In genomic region chr7:19937229-19937821, GRCm38 (mm10) we compare ENCODE assay signal across 39 mouse cellular contexts. TPM values are rescaled to one million over a fixed set of nuclear protein-coding genes. Genes with fewer than 3 reads are reported as not detected.
DNase-seq lines count a peak whose midpoint lies in the region; ATAC-seq and TF ChIP-seq lines count a peak whose summit lies in the region.
"Had no signal": no experiment of that assay in that cellular context is flagged by ENCODE, and none has a peak within 500 bp of the region (broad histone marks: within the 10 kb centered on the region; RNA-seq: fewer than 3 reads in every experiment).

No protein-coding gene starts in this region.

- no peak for TF ChIP-seq CTCF in CH12.LX (conservative IDR thresholded peaks at IDR 0.05 in 1 of 2, IDR thresholded peaks at IDR 0.05 in 1 of 2; ENCODE audit: low read depth in 2 of 2, low read length in 2 of 2)

- no peak for TF ChIP-seq EP300 in CH12.LX (IDR thresholded peaks at IDR 0.05; ENCODE audit: low read length)

- H3K79me2 ChIP-seq in CH12.LX (replicated peaks; ENCODE audit: control insufficient read depth, extremely low read depth, insufficient read depth, poor library complexity, severe bottlenecking): no peaks in the 10 kb centered on the region

- no peaks in the 10 kb centered on the region for H3K27me3 ChIP-seq in lung, embryonic 16.5 days (ENCODE audit: control insufficient read depth, insufficient read depth, low read depth, low read length)
- no peaks in the 10 kb centered on the region for H3K27me3 ChIP-seq in CH12.LX (replicated peaks)
- no peaks in the 10 kb centered on the region for H3K27me3 ChIP-seq in neural tube, embryonic 15.5 days (replicated peaks)
- H3K27me3 ChIP-seq in liver, embryonic 12.5 days (replicated peaks): peaks cover 3% of the 10 kb centered on the region
- H3K27me3 ChIP-seq: forebrain, embryonic 12.5 days had no signal

- peak overlapping the region; percentile 42; the same call in 1 of the 2 replicates for H3K27ac ChIP-seq in lung, embryonic 16.5 days (ENCODE audit: low read length)
- H3K27ac ChIP-seq in CH12.LX (ENCODE audit: insufficient read depth, low read depth): no peak overlapping the region
- H3K27ac ChIP-seq in neural tube, embryonic 15.5 days (replicated peaks): no peak overlapping the region
- H3K27ac ChIP-seq in liver, embryonic 12.5 days: no peak overlapping the region
- H3K27ac ChIP-seq: forebrain, embryonic 12.5 days; hindbrain, embryonic 12.5 days; kidney, postnatal 0 days; limb, embryonic 13.5 days had no signal

- no peak overlapping the region for H3K9ac ChIP-seq in lung, embryonic 16.5 days (ENCODE audit: low read length)
- no peak overlapping the region for H3K9ac ChIP-seq in CH12.LX (ENCODE audit: insufficient read depth, low read depth)
- no peak overlapping the region for H3K9ac ChIP-seq in neural tube, embryonic 15.5 days (replicated peaks)
- no peak overlapping the region for H3K9ac ChIP-seq in liver, embryonic 12.5 days
- H3K9ac ChIP-seq: forebrain, embryonic 12.5 days; forebrain, postnatal 0 days; hindbrain, embryonic 12.5 days; limb, embryonic 13.5 days; liver, postnatal 0 days had no signal

- no peak for DNase-seq in lung, adult 18-20 months
- DNase-seq in CH12.LX (ENCODE audit: extremely low read depth) (no peak), ES-CJ7 (ENCODE audit: low read depth, low spot score) (peak; percentile 64)
- peak; percentile 35 for DNase-seq in lung, postnatal 25 days (ENCODE audit: low spot score)
- DNase-seq: adrenal gland, adult 2 months; adrenal gland, postnatal 36 days; cerebellum, adult 18-20 months; cerebellum, postnatal 10 days; forebrain, postnatal 0 days; gastrocnemius, postnatal 10 days; heart, postnatal 36 days; kidney, adult 8-10 months; kidney, postnatal 4 days; liver, postnatal 0 days; right cerebral cortex, adult 18-20 months had no signal

- TF ChIP-seq POLR2A in CH12.LX (IDR thresholded peaks at IDR 0.05; ENCODE audit: low read depth, low read length): no peak

- 58% methylated on average over 11 of the region's 11 CpGs for WGBS in lung, embryonic 16.5 days
- WGBS in neural tube, embryonic 15.5 days: 81% methylated on average over 11 of the region's 11 CpGs
- WGBS in liver, embryonic 12.5 days (ENCODE audit: insufficient replicate concordance): 69% methylated on average over 11 of the region's 11 CpGs

- ATAC-seq in lung, embryonic 16.5 days (ENCODE audit: low read depth): peak; percentile 12; the same call in 1 of the 2 replicates
- no peak for ATAC-seq in neural tube, embryonic 15.5 days (ENCODE audit: low FRiP score)
- no peak for ATAC-seq in liver, embryonic 12.5 days
- ATAC-seq: activated CD4-positive, CD25-positive, alpha-beta regulatory T cell, adult 4 months; forebrain, postnatal 0 days; intestine, embryonic 16.5 days; liver, postnatal 0 days; midbrain, embryonic 16.5 days had no signal

- no peak for TF ChIP-seq RAD21 in CH12.LX (IDR thresholded peaks at IDR 0.05; ENCODE audit: low read depth, low read length)

- dilution Hi-C loops in CH12.LX (cut with MboI; ENCODE audit: extremely low pct_ligation_motif_present, extremely low pct_unique_long_range_greater_than_20kb, low sequenced_read_pairs): no loop called here

- no peak overlapping the region for H3K4me3 ChIP-seq in lung, embryonic 16.5 days (ENCODE audit: low read length)
- no peak overlapping the region for H3K4me3 ChIP-seq in CH12.LX (replicated peaks in 1 of 3; ENCODE audit: low read depth in 2 of 3, low read length in 2 of 3, poor library complexity in 1 of 3)
- H3K4me3 ChIP-seq in neural tube, embryonic 15.5 days (replicated peaks): no peak overlapping the region
- no peak overlapping the region for H3K4me3 ChIP-seq in liver, embryonic 12.5 days
- H3K4me3 ChIP-seq: forebrain, embryonic 12.5 days; hindbrain, embryonic 12.5 days; limb, embryonic 13.5 days had no signal

- no peaks in the 10 kb centered on the region for H3K9me3 ChIP-seq in lung, embryonic 16.5 days (ENCODE audit: control insufficient read depth, low read length)
- H3K9me3 ChIP-seq in CH12.LX (replicated peaks; ENCODE audit: low read length): no peaks in the 10 kb centered on the region
- H3K9me3 ChIP-seq in neural tube, embryonic 15.5 days (replicated peaks): no peaks in the 10 kb centered on the region
- no peaks in the 10 kb centered on the region for H3K9me3 ChIP-seq in liver, embryonic 12.5 days (replicated peaks)
- H3K9me3 ChIP-seq: forebrain, embryonic 12.5 days; hindbrain, embryonic 12.5 days; limb, embryonic 13.5 days had no signal

- H3K36me3 ChIP-seq in lung, embryonic 16.5 days (ENCODE audit: control insufficient read depth, insufficient read depth, low read length): no peaks in the 10 kb centered on the region
- H3K36me3 ChIP-seq in CH12.LX (replicated peaks in 1 of 2; ENCODE audit: control insufficient read depth in 1 of 2, insufficient read depth in 1 of 2, low read length in 1 of 2): no peaks in the 10 kb centered on the region
- no peaks in the 10 kb centered on the region for H3K36me3 ChIP-seq in neural tube, embryonic 15.5 days
- no peaks in the 10 kb centered on the region for H3K36me3 ChIP-seq in liver, embryonic 12.5 days
- H3K36me3 ChIP-seq: forebrain, embryonic 12.5 days; hindbrain, embryonic 12.5 days; limb, embryonic 13.5 days had no signal

- H3K4me1 ChIP-seq in lung, embryonic 16.5 days (replicated peaks; ENCODE audit: control insufficient read depth, insufficient read depth, low read length): peaks cover 37% of the 10 kb centered on the region
- peaks cover 11 to 17% of the 10 kb centered on the region in 2 experiments; a peak in 3 of 4 replicates for H3K4me1 ChIP-seq in CH12.LX (ENCODE audit: control insufficient read depth in 1 of 2, insufficient read depth in 2 of 2)
- H3K4me1 ChIP-seq in neural tube, embryonic 15.5 days: peaks cover 8% of the 10 kb centered on the region
- peaks cover 30% of the 10 kb centered on the region for H3K4me1 ChIP-seq in liver, embryonic 12.5 days
- H3K4me1 ChIP-seq: hindbrain, embryonic 12.5 days had no signal

- in situ Hi-C loops in CH12.LX (cut with MboI; ENCODE audit: low pct_ligation_motif_present, low pct_unique_long_range_greater_than_20kb, low sequenced_read_pairs): no loop called here

- H3K4me2 ChIP-seq in lung, embryonic 16.5 days (ENCODE audit: low read depth, low read length): no peak overlapping the region
- no peak overlapping the region for H3K4me2 ChIP-seq in CH12.LX (ENCODE audit: insufficient read depth, low read depth, poor library complexity, severe bottlenecking)
- no peak overlapping the region for H3K4me2 ChIP-seq in neural tube, embryonic 15.5 days
- no peak overlapping the region for H3K4me2 ChIP-seq in liver, embryonic 12.5 days
- H3K4me2 ChIP-seq: forebrain, embryonic 12.5 days; heart, embryonic 11.5 days; hindbrain, embryonic 12.5 days; limb, embryonic 13.5 days; liver, embryonic 11.5 days; midbrain, embryonic 11.5 days had no signal

TF ChIP-seq in CH12.LX, 34 proteins besides CTCF, POLR2A, EP300 and RAD21:
- no peak for TF ChIP-seq BHLHE40 (IDR thresholded peaks at IDR 0.05; ENCODE audit: low read depth, low read length)
- peak; percentile 66 for TF ChIP-seq USF2 (conservative IDR thresholded peaks at IDR 0.05; ENCODE audit: low read depth, low read length)
- TF ChIP-seq GABPA (IDR thresholded peaks at IDR 0.05; ENCODE audit: insufficient replicate concordance, low read depth, low read length): no peak
- TF ChIP-seq USF1 (IDR thresholded peaks at IDR 0.05; ENCODE audit: low read depth, low read length): peak; percentile 72

RNA-seq across cellular contexts. Expression of gene Igsf23, which starts 13.2 kb away (rescaled TPM):
- polyA plus RNA-seq in lung, embryonic 16.5 days (2015; fragmentation: Nextera tagmentation; extraction: Ambion mirVana): 1.8 and 2.3 TPM in 2 replicates
- total RNA-seq in CH12.LX (2012; rRNA removed): 0.08 TPM in 1 of 2 replicates, not detected in the other
- total RNA-seq in CH12.LX (2014; rRNA removed): not detected in 2 replicates
- not detected in 2 replicates for polyA plus RNA-seq in CH12.LX (2012; ENCODE audit: insufficient read length, low read depth)
- polyA plus RNA-seq in neural tube, embryonic 15.5 days (2015; fragmentation: Nextera tagmentation; extraction: Ambion mirVana): 0.12 and 0.43 TPM in 2 replicates
- polyA plus RNA-seq in liver, embryonic 12.5 days (2016; fragmentation: Nextera tagmentation; extraction: Ambion mirVana): 0.26 and 0.30 TPM in 2 replicates
- total RNA-seq: adrenal gland, adult 2 months; adrenal gland, postnatal 36 days; forebrain, postnatal 0 days; gastrocnemius, postnatal 10 days; layer of hippocampus, postnatal 25 days; left cerebral cortex, adult 8-10 months; left cerebral cortex, postnatal 36 days had no signal
- polyA plus RNA-seq: brain, embryonic 14.5 days; embryonic facial prominence, embryonic 14.5 days; forebrain, embryonic 12.5 days; forebrain, postnatal 0 days; midbrain, embryonic 16.5 days; neural tube, embryonic 11.5 days had no signal

RNA-seq across cellular contexts. Expression of gene Pvr, which starts 16.4 kb away (rescaled TPM):
- 23.9 and 26.1 TPM in 2 replicates for polyA plus RNA-seq in lung, embryonic 16.5 days (2015; fragmentation: Nextera tagmentation; extraction: Ambion mirVana)
- 15.0 and 15.4 TPM in 2 replicates for total RNA-seq in CH12.LX (2012; rRNA removed)
- total RNA-seq in CH12.LX (2014; rRNA removed): 12.7 and 13.1 TPM in 2 replicates
- 8.8 and 13.2 TPM in 2 replicates for polyA plus RNA-seq in CH12.LX (2012; ENCODE audit: insufficient read length, low read depth)
- 12.0 and 12.5 TPM in 2 replicates for polyA plus RNA-seq in neural tube, embryonic 15.5 days (2015; fragmentation: Nextera tagmentation; extraction: Ambion mirVana)
- 3.6 and 3.9 TPM in 2 replicates for polyA plus RNA-seq in liver, embryonic 12.5 days (2016; fragmentation: Nextera tagmentation; extraction: Ambion mirVana)

RNA-seq across cellular contexts. Expression of gene Ceacam20, which starts 27.9 kb away (rescaled TPM):
- not detected in 2 replicates for polyA plus RNA-seq in lung, embryonic 16.5 days (2015; fragmentation: Nextera tagmentation; extraction: Ambion mirVana)
- total RNA-seq in CH12.LX (2012; rRNA removed) (1.8 and 1.9 TPM in 2 replicates), CH12.LX (2014; rRNA removed) (4.3 and 6.6 TPM in 2 replicates)
- 4.2 and 5.8 TPM in 2 replicates for polyA plus RNA-seq in CH12.LX (2012; ENCODE audit: insufficient read length, low read depth)
- polyA plus RNA-seq in neural tube, embryonic 15.5 days (2015; fragmentation: Nextera tagmentation; extraction: Ambion mirVana): not detected in 2 replicates
- polyA plus RNA-seq in liver, embryonic 12.5 days (2016; fragmentation: Nextera tagmentation; extraction: Ambion mirVana): not detected in 2 replicates
- total RNA-seq: adrenal gland, adult 2 months; adrenal gland, postnatal 36 days; common myeloid progenitor, adult 5-6 weeks; forebrain, postnatal 0 days; gastrocnemius, postnatal 10 days; granulocyte monocyte progenitor cell, adult 5-6 weeks; heart, postnatal 36 days; layer of hippocampus, adult 8-10 months; layer of hippocampus, postnatal 25 days; left cerebral cortex, adult 8-10 months; left cerebral cortex, postnatal 36 days; megakaryocyte, adult 5-6 weeks had no signal
- polyA plus RNA-seq: activated CD4-positive, CD25-positive, alpha-beta regulatory T cell, adult 4 months; adrenal gland, adult 2 months; brain, embryonic 14.5 days; C2C12; embryonic facial prominence, embryonic 14.5 days; forebrain, embryonic 12.5 days; forebrain, postnatal 0 days; heart, embryonic 11.5 days; hindbrain, embryonic 12.5 days; kidney, postnatal 0 days; limb, embryonic 13.5 days; liver, embryonic 11.5 days; liver, postnatal 0 days; midbrain, embryonic 11.5 days; midbrain, embryonic 16.5 days; neural tube, embryonic 11.5 days had no signal

RNA-seq across cellular contexts. Expression of gene Ceacam19, which starts 49.6 kb away (rescaled TPM):
- polyA plus RNA-seq in lung, embryonic 16.5 days (2015; fragmentation: Nextera tagmentation; extraction: Ambion mirVana): 0.06 TPM in 1 of 2 replicates, not detected in the other
- 0.04 and 0.08 TPM in 2 replicates for total RNA-seq in CH12.LX (2012; rRNA removed)
- total RNA-seq in CH12.LX (2014; rRNA removed): not detected in 2 replicates
- not detected in 2 replicates for polyA plus RNA-seq in CH12.LX (2012; ENCODE audit: insufficient read length, low read depth)
- not detected in 2 replicates for polyA plus RNA-seq in neural tube, embryonic 15.5 days (2015; fragmentation: Nextera tagmentation; extraction: Ambion mirVana)
- not detected in 2 replicates for polyA plus RNA-seq in liver, embryonic 12.5 days (2016; fragmentation: Nextera tagmentation; extraction: Ambion mirVana)
- total RNA-seq: adrenal gland, adult 2 months; adrenal gland, postnatal 36 days; common myeloid progenitor, adult 5-6 weeks; forebrain, postnatal 0 days; gastrocnemius, postnatal 10 days; granulocyte monocyte progenitor cell, adult 5-6 weeks; heart, postnatal 36 days; layer of hippocampus, adult 8-10 months; layer of hippocampus, postnatal 25 days; left cerebral cortex, adult 8-10 months; left cerebral cortex, postnatal 36 days had no signal
- polyA plus RNA-seq: activated CD4-positive, CD25-positive, alpha-beta regulatory T cell, adult 4 months; adrenal gland, adult 2 months; C2C12; forebrain, embryonic 12.5 days; forebrain, postnatal 0 days; heart, embryonic 11.5 days; hindbrain, embryonic 12.5 days; intestine, embryonic 16.5 days; liver, embryonic 11.5 days; liver, postnatal 0 days; midbrain, embryonic 11.5 days; midbrain, embryonic 16.5 days; neural tube, embryonic 11.5 days had no signal

RNA-seq across cellular contexts. Expression of gene Nlrp9b, which starts 53.9 kb away (rescaled TPM):
- not detected in 2 replicates for polyA plus RNA-seq in lung, embryonic 16.5 days (2015; fragmentation: Nextera tagmentation; extraction: Ambion mirVana)
- total RNA-seq in CH12.LX (2012; rRNA removed) (0.21 and 0.34 TPM in 2 replicates), CH12.LX (2014; rRNA removed) (1.4 TPM in 2 replicates)
- polyA plus RNA-seq in CH12.LX (2012; ENCODE audit: insufficient read length, low read depth): 1.4 and 2.3 TPM in 2 replicates
- polyA plus RNA-seq in neural tube, embryonic 15.5 days (2015; fragmentation: Nextera tagmentation; extraction: Ambion mirVana): not detected in 2 replicates
- not detected in 2 replicates for polyA plus RNA-seq in liver, embryonic 12.5 days (2016; fragmentation: Nextera tagmentation; extraction: Ambion mirVana)
- total RNA-seq: adrenal gland, adult 2 months; adrenal gland, postnatal 36 days; common myeloid progenitor, adult 5-6 weeks; forebrain, postnatal 0 days; gastrocnemius, postnatal 10 days; granulocyte monocyte progenitor cell, adult 5-6 weeks; heart, postnatal 36 days; layer of hippocampus, adult 8-10 months; layer of hippocampus, postnatal 25 days; left cerebral cortex, adult 8-10 months; left cerebral cortex, postnatal 36 days; megakaryocyte, adult 5-6 weeks had no signal
- polyA plus RNA-seq: activated CD4-positive, CD25-positive, alpha-beta regulatory T cell, adult 4 months; adrenal gland, adult 2 months; brain, embryonic 14.5 days; C2C12; embryonic facial prominence, embryonic 14.5 days; forebrain, embryonic 12.5 days; forebrain, postnatal 0 days; heart, embryonic 11.5 days; hindbrain, embryonic 12.5 days; kidney, postnatal 0 days; limb, embryonic 13.5 days; liver, embryonic 11.5 days; liver, postnatal 0 days; midbrain, embryonic 11.5 days; midbrain, embryonic 16.5 days; neural tube, embryonic 11.5 days had no signal

Comparison
In these comparisons a context has a peak if more than half of its experiments do, and no peak if none do; other contexts are left out.
1. DNase-seq: peak in ES-CJ7 (single experiment) and lung, postnatal 25 days (single experiment); none in lung, adult 18-20 months (0 of 2) and CH12.LX (single experiment).